Mouse (Mus musculus) macrophage (primary cell): ENCODE measurements around the gene Bahd1. TPM values are rescaled to one million over a fixed set of nuclear protein-coding genes. Genes with fewer than 3 reads are reported as not detected.

Source experiments
- H3K27ac ChIP-seq: fragments of 350-480 bp; formaldehyde crosslinking; 2 replicates; pipeline ENCODE4 v1.9.0; 2021
- H3K36me3 ChIP-seq: fragments of 350-480 bp; formaldehyde crosslinking; 2 replicates; pipeline ENCODE4 v1.9.0; 2021; ENCODE audit errors: inconsistent target
- H3K4me3 ChIP-seq: fragments of 350-480 bp; formaldehyde crosslinking; 2 replicates; pipeline ENCODE4 v1.9.0; 2021; ENCODE audit errors: inconsistent target
- H3K79me2 ChIP-seq: fragments of 350-480 bp; formaldehyde crosslinking; 2 replicates; pipeline ENCODE4 v1.9.0; 2021; ENCODE audit errors: inconsistent target
- WGBS: methylation state at CpG from one replicate; pipeline ENCODE4 v1.1.7; 2026; ENCODE audit warnings: inconsistent platforms; ENCODE audit not compliant: missing documents; 5-methylcytosine and 5-hydroxymethylcytosine counted together
- polyA plus RNA-seq: library from polyadenylated mRNA; stranded (reverse); fragments of 250-400 nt; gene quantifications from 3 replicates; pipeline ENCODE4 v1.2.4, GENCODE M21; 2018; ENCODE audit warnings: inconsistent platforms

Gene Bahd1
- polyA plus RNA-seq, 1 experiment from 2014 or later: 20.7 TPM

GRCm38 (mm10) chr2:118941341-118941740 lies 41.2 kb downstream of the Bahd1 start:
- no peaks in the 10 kb centered on the region for H3K36me3 ChIP-seq
- no peak overlapping the region for H3K27ac ChIP-seq
- WGBS: 67% methylated on average over 5 of the region's 7 CpGs
- no peak overlapping the region for H3K4me3 ChIP-seq
- H3K79me2 ChIP-seq: no peaks in the 10 kb centered on the region

- no peak overlapping the region for H3K4me3 ChIP-seq
- H3K79me2 ChIP-seq: no peaks in the 10 kb centered on the region
- no peaks in the 10 kb centered on the region for H3K36me3 ChIP-seq
- 95% methylated on average over 6 of the region's 6 CpGs for WGBS
- H3K27ac ChIP-seq: no peak overlapping the region
These were observed 43.1 kb downstream of the Bahd1 start for GRCm38 (mm10) chr2:118943232-118943631.

GRCm38 (mm10) chr2:118948818-118949217 lies 48.6 kb downstream of the Bahd1 start:
- H3K36me3 ChIP-seq: no peaks in the 10 kb centered on the region
- WGBS: 89% methylated on average over 4 of the region's 4 CpGs
- H3K79me2 ChIP-seq: no peaks in the 10 kb centered on the region
- no peak overlapping the region for H3K4me3 ChIP-seq
- H3K27ac ChIP-seq: no peak overlapping the region

GRCm38 (mm10) chr2:118949699-118950098 lies 49.5 kb downstream of the Bahd1 start:
- no peak overlapping the region for H3K27ac ChIP-seq
- H3K4me3 ChIP-seq: no peak overlapping the region
- WGBS: 58% methylated on average over 3 of the region's 3 CpGs
- H3K79me2 ChIP-seq: no peaks in the 10 kb centered on the region
- H3K36me3 ChIP-seq: no peaks in the 10 kb centered on the region

- Histone ChIP-seq H3K79me2 (no peaks in the 10 kb centered on the region), H3K4me3 (no peak overlapping the region), H3K36me3 (no peaks in the 10 kb centered on the region), H3K27ac (no peak overlapping the region)
- 97% methylated on average over 5 of the region's 5 CpGs for WGBS
These were observed 56.3 kb downstream of the Bahd1 start for GRCm38 (mm10) chr2:118956497-118956896.

GRCm38 (mm10) chr2:118959644-118960043 lies 59.5 kb downstream of the Bahd1 start:
- peak overlapping the region; percentile 91 for H3K27ac ChIP-seq
- 0% methylated on average over 1 of the region's 2 CpGs for WGBS
- no peaks in the 10 kb centered on the region for H3K79me2 ChIP-seq
- H3K4me3 ChIP-seq: no peak overlapping the region
- no peaks in the 10 kb centered on the region for H3K36me3 ChIP-seq

- no peaks in the 10 kb centered on the region for H3K79me2 ChIP-seq
- 42% methylated on average over 2 of the region's 2 CpGs for WGBS
- H3K4me3 ChIP-seq: no peak overlapping the region
- peak overlapping the region; percentile 91 for H3K27ac ChIP-seq
- no peaks in the 10 kb centered on the region for H3K36me3 ChIP-seq
These were observed 60.2 kb downstream of the Bahd1 start for GRCm38 (mm10) chr2:118960413-118960812.

GRCm38 (mm10) chr2:118961546-118961945 lies 61.4 kb downstream of the Bahd1 start:
- Histone ChIP-seq H3K79me2 (no peaks in the 10 kb centered on the region), H3K4me3 (no peak overlapping the region), H3K36me3 (no peaks in the 10 kb centered on the region), H3K27ac (peak overlapping the region; percentile 91)
- WGBS: 32% methylated on average over 2 of the region's 2 CpGs

GRCm38 (mm10) chr2:118963007-118963675 lies 63.0 kb downstream of the Bahd1 start:
- WGBS: 87% methylated on average over 9 of the region's 9 CpGs
- peak overlapping the region; percentile 91; the same call in 1 of the 2 replicates for H3K27ac ChIP-seq
- H3K36me3 ChIP-seq: no peaks in the 10 kb centered on the region
- H3K4me3 ChIP-seq: no peak overlapping the region
- no peaks in the 10 kb centered on the region for H3K79me2 ChIP-seq

- WGBS: 86% methylated on average over 7 of the region's 7 CpGs
- Histone ChIP-seq H3K27ac (no peak overlapping the region), H3K36me3 (no peaks in the 10 kb centered on the region), H3K79me2 (no peaks in the 10 kb centered on the region), H3K4me3 (no peak overlapping the region)
These were observed 63.5 kb downstream of the Bahd1 start for GRCm38 (mm10) chr2:118963676-118964012.

GRCm38 (mm10) chr2:118969585-118970147 lies 69.5 kb downstream of the Bahd1 start:
- Histone ChIP-seq H3K36me3 (no peaks in the 10 kb centered on the region), H3K79me2 (no peaks in the 10 kb centered on the region), H3K27ac (no peak overlapping the region), H3K4me3 (no peak overlapping the region)
- WGBS: 85% methylated on average over 11 of the region's 11 CpGs

- Histone ChIP-seq H3K36me3 (no peaks in the 10 kb centered on the region), H3K79me2 (no peaks in the 10 kb centered on the region), H3K4me3 (no peak overlapping the region), H3K27ac (no peak overlapping the region)
- WGBS: 36% methylated on average over 5 of the region's 5 CpGs
These were observed 71.9 kb downstream of the Bahd1 start for GRCm38 (mm10) chr2:118972048-118972447.

- Histone ChIP-seq H3K36me3 (no peaks in the 10 kb centered on the region), H3K27ac (0 out of 2 replicates have a peak overlapping the region, but pooled peaks have one; percentile 5), H3K4me3 (peak overlapping the region; percentile 12; the same call in 1 of the 2 replicates), H3K79me2 (no peaks in the 10 kb centered on the region)
- 1% methylated on average over 33 of the region's 33 CpGs for WGBS
These were observed 72.7 kb downstream of the Bahd1 start for GRCm38 (mm10) chr2:118972687-118973376.
